Mouse (Mus musculus): Measurements from ENCODE around the gene Gucy2c. TPM values are rescaled to one million over a fixed set of nuclear protein-coding genes. Genes with fewer than 3 reads are reported as not detected.

Gene Gucy2c
- polyA plus RNA-seq, 1 experiment from 2014 or later, result not detected

- Histone ChIP-seq H3K4me2 (no peak overlapping the region), H3K36me3 (no peaks in the 10 kb centered on the region), H3K27ac (no peak overlapping the region), H3K27me3 (no peaks in the 10 kb centered on the region), H3K4me1 (no peaks in the 10 kb centered on the region), H3K9me3 (no peaks in the 10 kb centered on the region), H3K4me3 (no peak overlapping the region), H3K9ac (no peak overlapping the region)
- no peak for ATAC-seq (ENCODE audit: insufficient number of reproducible peaks, insufficient read depth, low FRiP score, low TSS enrichment, low read depth)
- 84% methylated on average over 1 of the region's 1 CpGs for WGBS
Measured at GRCm38 (mm10) chr6:136776392-136776791, 5.2 kb downstream of the Gucy2c start.

GRCm38 (mm10) chr6:136769859-136770258 is 11.7 kb downstream of the Gucy2c start:
- no peaks in the 10 kb centered on the region for H3K36me3 ChIP-seq
- no peaks in the 10 kb centered on the region for H3K4me1 ChIP-seq
- no peak for ATAC-seq (ENCODE audit: insufficient number of reproducible peaks, insufficient read depth, low FRiP score, low TSS enrichment, low read depth)
- 83% methylated on average over 7 of the region's 7 CpGs for WGBS
- H3K27ac ChIP-seq, result no peak overlapping the region
- H3K27me3 ChIP-seq, result no peaks in the 10 kb centered on the region
- no peak overlapping the region for H3K4me3 ChIP-seq
- no peaks in the 10 kb centered on the region for H3K9me3 ChIP-seq
- H3K9ac ChIP-seq, result no peak overlapping the region
- no peak overlapping the region for H3K4me2 ChIP-seq

- H3K4me2 ChIP-seq, result no peak overlapping the region
- ATAC-seq (ENCODE audit: insufficient number of reproducible peaks, insufficient read depth, low FRiP score, low TSS enrichment, low read depth), result no peak
- WGBS, result 84% methylated on average over 8 of the region's 8 CpGs
Measured at GRCm38 (mm10) chr6:136769143-136769542, 12.4 kb downstream of the Gucy2c start.

GRCm38 (mm10) chr6:136763912-136764311 is 17.7 kb downstream of the Gucy2c start:
- Histone ChIP-seq H3K9me3 (no peaks in the 10 kb centered on the region), H3K4me3 (no peak overlapping the region), H3K27me3 (no peaks in the 10 kb centered on the region), H3K4me1 (no peaks in the 10 kb centered on the region), H3K36me3 (no peaks in the 10 kb centered on the region), H3K4me2 (no peak overlapping the region), H3K27ac (no peak overlapping the region), H3K9ac (no peak overlapping the region)
- WGBS, result 88% methylated on average over 1 of the region's 1 CpGs
- ATAC-seq (ENCODE audit: insufficient number of reproducible peaks, insufficient read depth, low FRiP score, low TSS enrichment, low read depth), result no peak

More at GRCm38 (mm10) chr6:136769143-136769542, 12.4 kb downstream of the Gucy2c start:
- Histone ChIP-seq H3K4me3 (no peak overlapping the region), H3K9ac (no peak overlapping the region), H3K27me3 (no peaks in the 10 kb centered on the region), H3K36me3 (no peaks in the 10 kb centered on the region), H3K9me3 (no peaks in the 10 kb centered on the region), H3K4me1 (no peaks in the 10 kb centered on the region), H3K27ac (no peak overlapping the region)

GRCm38 (mm10) chr6:136750567-136750966 is 31.0 kb downstream of the Gucy2c start:
- H3K4me3 ChIP-seq, result no peak overlapping the region
- no peaks in the 10 kb centered on the region for H3K27me3 ChIP-seq
- ATAC-seq (ENCODE audit: insufficient number of reproducible peaks, insufficient read depth, low FRiP score, low TSS enrichment, low read depth), result no peak
- H3K4me2 ChIP-seq, result no peak overlapping the region
- 79% methylated on average over 11 of the region's 11 CpGs for WGBS
- H3K4me1 ChIP-seq, result no peaks in the 10 kb centered on the region
- no peaks in the 10 kb centered on the region for H3K36me3 ChIP-seq
- no peaks in the 10 kb centered on the region for H3K9me3 ChIP-seq
- H3K27ac ChIP-seq, result no peak overlapping the region
- no peak overlapping the region for H3K9ac ChIP-seq

- Histone ChIP-seq H3K4me2 (no peak overlapping the region), H3K4me1 (peaks cover 7% of the 10 kb centered on the region), H3K27ac (no peak overlapping the region), H3K9ac (no peak overlapping the region), H3K9me3 (no peaks in the 10 kb centered on the region), H3K27me3 (no peaks in the 10 kb centered on the region), H3K4me3 (no peak overlapping the region), H3K36me3 (no peaks in the 10 kb centered on the region)
- ATAC-seq (ENCODE audit: insufficient number of reproducible peaks, insufficient read depth, low FRiP score, low TSS enrichment, low read depth), result no peak
- 72% methylated on average over 5 of the region's 5 CpGs for WGBS
Measured at GRCm38 (mm10) chr6:136745586-136745985, 36.0 kb downstream of the Gucy2c start.

GRCm38 (mm10) chr6:136743729-136744128 is 37.8 kb downstream of the Gucy2c start:
- Histone ChIP-seq H3K4me2 (no peak overlapping the region), H3K4me1 (peaks cover 7% of the 10 kb centered on the region), H3K9ac (no peak overlapping the region), H3K27me3 (no peaks in the 10 kb centered on the region), H3K4me3 (no peak overlapping the region), H3K9me3 (no peaks in the 10 kb centered on the region), H3K27ac (no peak overlapping the region), H3K36me3 (no peaks in the 10 kb centered on the region)
- ATAC-seq (ENCODE audit: insufficient number of reproducible peaks, insufficient read depth, low FRiP score, low TSS enrichment, low read depth), result no peak
- 63% methylated on average over 7 of the region's 7 CpGs for WGBS

- ATAC-seq (ENCODE audit: insufficient number of reproducible peaks, insufficient read depth, low FRiP score, low TSS enrichment, low read depth), result 0 out of 2 replicates have a peak, but pooled peaks have one; percentile 32
- no peaks in the 10 kb centered on the region for H3K27me3 ChIP-seq
- H3K4me1 ChIP-seq, result peaks cover 7% of the 10 kb centered on the region
- H3K36me3 ChIP-seq, result no peaks in the 10 kb centered on the region
- no peak overlapping the region for H3K27ac ChIP-seq
- no peak overlapping the region for H3K4me2 ChIP-seq
- no peak overlapping the region for H3K9ac ChIP-seq
- 37% methylated on average over 10 of the region's 10 CpGs for WGBS
- H3K4me3 ChIP-seq, result no peak overlapping the region
- H3K9me3 ChIP-seq, result no peaks in the 10 kb centered on the region
Measured at GRCm38 (mm10) chr6:136742352-136743118, 39.0 kb downstream of the Gucy2c start.

GRCm38 (mm10) chr6:136741281-136741680 is 40.3 kb downstream of the Gucy2c start:
- no peak for ATAC-seq (ENCODE audit: insufficient number of reproducible peaks, insufficient read depth, low FRiP score, low TSS enrichment, low read depth)
- 81% methylated on average over 10 of the region's 10 CpGs for WGBS

GRCm38 (mm10) chr6:136735766-136736165 is 45.8 kb downstream of the Gucy2c start:
- no peak overlapping the region for H3K9ac ChIP-seq
- H3K27me3 ChIP-seq, result no peaks in the 10 kb centered on the region
- H3K9me3 ChIP-seq, result no peaks in the 10 kb centered on the region
- no peaks in the 10 kb centered on the region for H3K36me3 ChIP-seq
- no peak overlapping the region for H3K4me3 ChIP-seq
- H3K4me2 ChIP-seq, result no peak overlapping the region
- H3K27ac ChIP-seq, result no peak overlapping the region
- no peaks in the 10 kb centered on the region for H3K4me1 ChIP-seq
- WGBS, result 77% methylated on average over 7 of the region's 7 CpGs
- no peak for ATAC-seq (ENCODE audit: insufficient number of reproducible peaks, insufficient read depth, low FRiP score, low TSS enrichment, low read depth)

More at GRCm38 (mm10) chr6:136741281-136741680, 40.3 kb downstream of the Gucy2c start:
- H3K9me3 ChIP-seq, result no peaks in the 10 kb centered on the region
- no peaks in the 10 kb centered on the region for H3K36me3 ChIP-seq
- H3K4me3 ChIP-seq, result no peak overlapping the region
- no peak overlapping the region for H3K9ac ChIP-seq
- H3K27me3 ChIP-seq, result no peaks in the 10 kb centered on the region
- peaks cover 7% of the 10 kb centered on the region for H3K4me1 ChIP-seq
- no peak overlapping the region for H3K27ac ChIP-seq
- H3K4me2 ChIP-seq, result no peak overlapping the region

GRCm38 (mm10) chr6:136728144-136728543 is 53.4 kb downstream of the Gucy2c start:
- 93% methylated on average over 14 of the region's 14 CpGs for WGBS
- Histone ChIP-seq H3K9ac (no peak overlapping the region), H3K4me3 (no peak overlapping the region), H3K9me3 (no peaks in the 10 kb centered on the region), H3K4me2 (no peak overlapping the region), H3K36me3 (no peaks in the 10 kb centered on the region), H3K27ac (no peak overlapping the region), H3K27me3 (no peaks in the 10 kb centered on the region), H3K4me1 (no peaks in the 10 kb centered on the region)
- no peak for ATAC-seq (ENCODE audit: insufficient number of reproducible peaks, insufficient read depth, low FRiP score, low TSS enrichment, low read depth)

- Histone ChIP-seq H3K9me3 (no peaks in the 10 kb centered on the region), H3K27ac (no peak overlapping the region), H3K27me3 (no peaks in the 10 kb centered on the region), H3K4me2 (no peak overlapping the region), H3K9ac (no peak overlapping the region), H3K4me1 (no peaks in the 10 kb centered on the region), H3K36me3 (no peaks in the 10 kb centered on the region), H3K4me3 (no peak overlapping the region)
- WGBS, result 63% methylated on average over 3 of the region's 3 CpGs
- ATAC-seq (ENCODE audit: insufficient number of reproducible peaks, insufficient read depth, low FRiP score, low TSS enrichment, low read depth), result no peak
Measured at GRCm38 (mm10) chr6:136723171-136723570, 58.4 kb downstream of the Gucy2c start.

Data from embryonic facial prominence, embryonic 13.5 days (tissue).